Mouse (Mus musculus): Measurements from ENCODE around the gene Clec18a. TPM values are rescaled to one million over a fixed set of nuclear protein-coding genes. Genes with fewer than 3 reads are reported as not detected.

Clec18a gene
- polyA plus RNA-seq, 1 experiment from 2014 or later: 2.0 TPM

DNA sequence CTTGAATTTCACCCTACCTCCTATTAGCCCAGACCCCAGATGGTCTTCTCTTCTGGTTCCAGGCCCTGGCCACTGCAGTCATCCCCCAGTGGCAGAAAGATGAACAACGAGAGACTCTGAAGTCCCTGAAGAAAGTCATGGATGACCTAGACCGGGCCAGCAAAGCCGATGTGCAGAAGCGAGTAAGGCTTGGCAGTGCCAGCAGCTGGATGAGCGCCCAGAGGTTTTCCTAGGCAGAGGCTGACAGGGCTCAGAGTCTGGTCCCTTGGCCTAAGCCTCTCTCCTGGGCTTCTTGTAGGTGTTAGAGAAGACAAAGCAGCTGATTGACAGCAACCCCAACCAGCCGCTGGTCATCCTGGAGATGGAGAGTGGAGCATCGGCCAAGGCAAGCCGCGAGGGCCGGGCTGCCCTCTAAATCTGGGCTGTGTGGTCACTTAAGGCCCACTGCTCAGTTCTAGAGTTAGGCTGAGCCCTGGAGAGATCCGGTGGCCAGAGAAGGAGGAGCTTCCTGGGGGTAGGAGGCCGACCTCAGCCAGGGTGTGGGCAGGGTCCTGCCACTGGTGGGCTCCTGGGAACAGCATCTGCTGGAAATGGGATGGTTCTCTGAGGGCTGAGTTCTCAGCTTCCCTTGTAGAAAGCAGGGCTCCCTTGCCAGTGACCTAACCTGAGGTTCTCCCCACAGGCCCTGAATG, 38.3 kb downstream of the Clec18a start:
- Histone ChIP-seq H3K4me3 (no peak overlapping the region), H3K9me3 (replicated peaks) (0 out of 2 replicates have a peak, but pooled peaks cover 2% of the 10 kb centered on the region), H3K27ac (replicated peaks) (no peak overlapping the region), H3K36me3 (peaks cover 88% of the 10 kb centered on the region), H3K4me1 (peaks cover 15% of the 10 kb centered on the region), H3K27me3 (ENCODE audit: low read depth, poor library complexity, severe bottlenecking) (no peaks in the 10 kb centered on the region)
- DNase-seq (ENCODE audit: low spot score): no peak
- WGBS: 94% methylated on average over 12 of the region's 12 CpGs

GRCm38 (mm10) chr8:111049106-111049505, 43.1 kb downstream of the Clec18a start:
- Histone ChIP-seq H3K27me3 (ENCODE audit: low read depth, poor library complexity, severe bottlenecking) (no peaks in the 10 kb centered on the region), H3K36me3 (peaks cover 100% of the 10 kb centered on the region), H3K27ac (replicated peaks) (no peak overlapping the region), H3K9me3 (replicated peaks) (no peaks in the 10 kb centered on the region), H3K4me1 (no peaks in the 10 kb centered on the region), H3K4me3 (no peak overlapping the region)
- DNase-seq (ENCODE audit: low spot score): no peak
- 95% methylated on average over 7 of the region's 7 CpGs for WGBS

DNA sequence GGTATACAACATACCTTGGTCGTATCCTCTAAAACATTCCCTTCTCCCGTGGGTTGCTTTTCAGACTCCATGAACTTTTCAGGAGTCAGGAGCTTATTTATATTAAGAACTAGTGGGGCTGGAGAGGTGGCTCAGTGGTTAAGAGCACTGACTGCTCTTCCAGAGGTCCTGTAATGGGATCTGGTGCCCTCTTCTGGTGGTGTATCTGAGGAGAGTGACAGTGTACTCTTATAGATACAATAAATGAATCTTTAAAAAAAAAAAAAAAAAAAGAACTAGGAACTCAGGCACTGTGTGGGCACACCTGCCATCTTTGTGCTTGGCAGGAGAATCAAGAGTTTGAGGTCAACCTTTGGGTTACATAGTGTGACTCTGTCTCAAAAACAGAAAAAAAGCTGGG, 43.5 kb downstream of the Clec18a start:
- Histone ChIP-seq H3K9me3 (replicated peaks) (no peaks in the 10 kb centered on the region), H3K4me1 (no peaks in the 10 kb centered on the region), H3K27ac (replicated peaks) (no peak overlapping the region), H3K4me3 (no peak overlapping the region), H3K27me3 (ENCODE audit: low read depth, poor library complexity, severe bottlenecking) (no peaks in the 10 kb centered on the region), H3K36me3 (peaks cover 100% of the 10 kb centered on the region)
- WGBS: 93% methylated on average over 2 of the region's 2 CpGs
- no peak for DNase-seq (ENCODE audit: low spot score)

DNA sequence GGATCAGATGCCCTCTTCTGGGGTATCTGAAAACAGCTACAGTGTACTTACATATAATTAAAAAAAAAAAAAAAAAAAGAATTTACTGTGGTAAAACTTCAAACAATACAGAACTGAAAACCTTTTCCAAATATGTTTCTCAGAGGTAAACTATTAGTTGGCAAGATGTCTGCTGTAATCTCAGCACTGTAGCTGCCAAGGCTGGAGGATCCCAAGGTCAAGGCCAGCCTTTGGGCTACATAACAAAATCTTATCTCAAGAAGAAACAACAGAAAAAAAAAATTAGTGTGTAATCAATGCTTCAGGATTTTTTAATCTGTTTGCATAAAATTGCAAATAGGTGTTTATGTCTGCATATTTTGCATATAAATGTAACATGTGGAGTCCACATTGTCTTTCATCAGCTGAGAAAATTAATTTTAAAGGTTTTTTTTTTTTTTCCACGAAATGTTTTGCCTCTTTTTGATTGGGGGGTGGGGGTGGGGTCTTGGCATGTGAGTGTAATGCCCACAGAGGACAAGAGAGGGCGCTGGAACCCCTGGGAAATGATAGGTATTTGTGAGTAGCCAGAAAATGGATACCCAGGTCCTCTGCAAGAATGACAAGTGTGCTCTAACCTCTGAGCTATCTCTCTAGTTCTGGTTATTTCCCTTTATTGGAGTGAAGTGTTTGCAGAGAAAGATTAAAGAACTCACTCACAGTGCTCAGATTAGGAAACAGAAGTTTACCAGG, 48.1 kb downstream of the Clec18a start:
- Histone ChIP-seq H3K27ac (replicated peaks) (no peak overlapping the region), H3K4me3 (no peak overlapping the region), H3K4me1 (no peaks in the 10 kb centered on the region), H3K36me3 (peaks cover 100% of the 10 kb centered on the region), H3K27me3 (ENCODE audit: low read depth, poor library complexity, severe bottlenecking) (no peaks in the 10 kb centered on the region), H3K9me3 (replicated peaks) (no peaks in the 10 kb centered on the region)
- 57% methylated on average over 2 of the region's 2 CpGs for WGBS
- DNase-seq (ENCODE audit: low spot score): no peak

DNA sequence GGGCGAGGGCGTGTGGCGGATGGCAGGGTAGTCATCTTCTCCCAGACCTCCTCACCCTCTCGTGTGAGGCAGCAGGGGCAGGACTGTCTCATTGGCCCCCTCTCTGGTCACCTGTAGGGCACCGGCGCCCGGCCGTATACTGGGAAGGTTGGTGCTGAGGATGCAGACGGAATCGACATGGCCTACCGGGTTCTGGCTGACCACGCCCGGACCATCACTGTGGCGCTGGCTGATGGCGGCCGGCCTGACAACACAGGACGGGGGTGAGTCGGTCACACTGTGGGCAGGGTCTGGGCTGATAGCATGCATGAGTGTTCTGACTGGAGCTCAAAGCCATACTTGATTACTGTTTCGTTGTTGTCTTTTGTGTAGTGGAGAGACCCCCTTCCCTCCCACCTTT, 49.7 kb downstream of the Clec18a start:
- Histone ChIP-seq H3K4me1 (no peaks in the 10 kb centered on the region), H3K27me3 (ENCODE audit: low read depth, poor library complexity, severe bottlenecking) (no peaks in the 10 kb centered on the region), H3K36me3 (peaks cover 100% of the 10 kb centered on the region), H3K4me3 (no peak overlapping the region), H3K27ac (replicated peaks) (no peak overlapping the region), H3K9me3 (replicated peaks) (no peaks in the 10 kb centered on the region)
- DNase-seq (ENCODE audit: low spot score): no peak
- 96% methylated on average over 19 of the region's 19 CpGs for WGBS

- peaks cover 64% of the 10 kb centered on the region for H3K36me3 ChIP-seq
- DNase-seq (ENCODE audit: low spot score): no peak
- WGBS: 95% methylated on average over 15 of the region's 15 CpGs
These were observed 55.6 kb downstream of the Clec18a start for GRCm38 (mm10) chr8:111036591-111036990.

DNA sequence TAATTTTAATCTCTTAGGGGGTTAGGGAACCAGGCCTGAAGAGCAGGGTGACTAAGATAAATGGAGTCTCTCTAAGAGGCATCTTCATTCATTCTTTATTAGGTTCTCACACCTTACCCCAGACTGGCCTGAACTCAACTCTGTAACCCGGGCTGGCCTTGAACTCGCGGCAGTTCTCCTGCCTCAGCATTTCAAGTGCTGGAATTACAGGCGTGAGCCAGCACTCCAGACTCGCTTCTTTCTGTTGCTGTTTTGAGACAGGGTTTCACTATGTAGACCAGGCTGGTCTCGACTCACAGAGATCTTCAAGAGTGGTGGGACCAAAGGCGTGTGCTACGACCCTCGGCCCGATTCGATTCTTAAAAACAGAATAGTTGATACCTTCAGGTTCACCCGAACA, 58.0 kb downstream of the Clec18a start:
- no peaks in the 10 kb centered on the region for H3K9me3 ChIP-seq (replicated peaks)
- H3K4me3 ChIP-seq: peak overlapping the region; percentile 72
- DNase-seq (ENCODE audit: low spot score): no peak
- 25% methylated on average over 12 of the region's 12 CpGs for WGBS
- H3K4me1 ChIP-seq: peaks cover 23% of the 10 kb centered on the region
- H3K36me3 ChIP-seq: peaks cover 41% of the 10 kb centered on the region
- peaks cover 15% of the 10 kb centered on the region for H3K27me3 ChIP-seq (ENCODE audit: low read depth, poor library complexity, severe bottlenecking)
- H3K27ac ChIP-seq (replicated peaks): peak overlapping the region; percentile 96

More at GRCm38 (mm10) chr8:111036591-111036990, 55.6 kb downstream of the Clec18a start:
- H3K27me3 ChIP-seq (ENCODE audit: low read depth, poor library complexity, severe bottlenecking): peaks cover 8% of the 10 kb centered on the region
- H3K4me1 ChIP-seq: peaks cover 23% of the 10 kb centered on the region
- no peak overlapping the region for H3K27ac ChIP-seq (replicated peaks)
- H3K9me3 ChIP-seq (replicated peaks): no peaks in the 10 kb centered on the region
- H3K4me3 ChIP-seq: no peak overlapping the region

- WGBS: 5% methylated on average over 37 of the region's 37 CpGs
These were observed 58.6 kb downstream of the Clec18a start for GRCm38 (mm10) chr8:111033482-111034215.

GRCm38 (mm10) chr8:111032916-111033315, 59.3 kb downstream of the Clec18a start, which contains the start of gene Aars:
Aars (plus strand) TSS chr8:111033144.
- H3K27ac ChIP-seq (replicated peaks): peak within 1 kb of the TSS; percentile 96
- no peaks in the 10 kb centered on the region for H3K9me3 ChIP-seq (replicated peaks)
- peaks cover 28% of the 10 kb centered on the region for H3K4me1 ChIP-seq
- H3K4me3 ChIP-seq: peak within 1 kb of the TSS; percentile 72
- WGBS: 95% methylated on average over 7 of the region's 7 CpGs
- no peak for DNase-seq (ENCODE audit: low spot score)
- H3K36me3 ChIP-seq: peaks cover 27% of the 10 kb centered on the region
- H3K27me3 ChIP-seq (ENCODE audit: low read depth, poor library complexity, severe bottlenecking): peaks cover 15% of the 10 kb centered on the region

More at GRCm38 (mm10) chr8:111033482-111034215, 58.6 kb downstream of the Clec18a start:
- peaks cover 23% of the 10 kb centered on the region for H3K4me1 ChIP-seq
- peaks cover 34% of the 10 kb centered on the region for H3K36me3 ChIP-seq
- H3K4me3 ChIP-seq: peak overlapping the region; percentile 72
- peak overlapping the region; percentile 96 for H3K27ac ChIP-seq (replicated peaks)
- no peaks in the 10 kb centered on the region for H3K9me3 ChIP-seq (replicated peaks)
- peak; percentile 97 for DNase-seq (ENCODE audit: low spot score)
- H3K27me3 ChIP-seq (ENCODE audit: low read depth, poor library complexity, severe bottlenecking): peaks cover 15% of the 10 kb centered on the region

DNA sequence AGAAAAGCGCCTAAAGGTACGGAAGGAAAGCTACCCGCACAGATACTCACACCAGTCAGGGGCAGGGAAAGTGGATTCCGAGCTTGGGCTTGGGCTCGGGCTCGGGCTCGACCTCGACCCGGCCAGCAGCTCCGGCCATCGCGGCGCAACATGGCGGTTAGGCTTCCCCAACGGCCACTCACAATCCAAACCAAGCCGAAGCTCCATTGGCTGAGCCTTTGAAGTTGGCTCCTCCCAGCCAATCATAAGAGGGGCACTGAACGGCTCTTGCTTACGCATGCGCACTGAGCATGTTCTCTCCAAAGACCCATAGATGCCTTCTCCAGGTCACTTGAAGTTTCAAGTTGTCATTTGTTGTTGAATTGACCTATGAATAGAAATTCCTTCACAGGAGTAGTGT, 60.7 kb downstream of the Clec18a start, which contains the start of gene Ddx19b:
Ddx19b (minus strand) TSS at position 180 of the 400 bp plus-strand sequence.
- Histone ChIP-seq H3K9me3 (replicated peaks) (no peaks in the 10 kb centered on the region), H3K27ac (replicated peaks) (no peak within 1 kb of the TSS), H3K4me3 (no peak within 1 kb of the TSS), H3K36me3 (peaks cover 14% of the 10 kb centered on the region), H3K4me1 (peaks cover 38% of the 10 kb centered on the region), H3K27me3 (ENCODE audit: low read depth, poor library complexity, severe bottlenecking) (peaks cover 15% of the 10 kb centered on the region)
- 95% methylated on average over 19 of the region's 19 CpGs for WGBS
- DNase-seq (ENCODE audit: low spot score): no peak

- no peaks in the 10 kb centered on the region for H3K36me3 ChIP-seq
- H3K27ac ChIP-seq (replicated peaks): no peak overlapping the region
- peaks cover 23% of the 10 kb centered on the region for H3K4me1 ChIP-seq
- WGBS: 84% methylated on average over 6 of the region's 6 CpGs
- H3K9me3 ChIP-seq (replicated peaks): no peaks in the 10 kb centered on the region
- DNase-seq (ENCODE audit: low spot score): no peak
- H3K27me3 ChIP-seq (ENCODE audit: low read depth, poor library complexity, severe bottlenecking): peaks cover 15% of the 10 kb centered on the region
- no peak overlapping the region for H3K4me3 ChIP-seq
These were observed 62.2 kb downstream of the Clec18a start for GRCm38 (mm10) chr8:111030045-111030444.

- Histone ChIP-seq H3K27ac (replicated peaks) (no peak overlapping the region), H3K36me3 (no peaks in the 10 kb centered on the region), H3K4me3 (no peak overlapping the region), H3K9me3 (replicated peaks) (no peaks in the 10 kb centered on the region), H3K4me1 (peaks cover 19% of the 10 kb centered on the region), H3K27me3 (ENCODE audit: low read depth, poor library complexity, severe bottlenecking) (peaks cover 15% of the 10 kb centered on the region)
- no peak for DNase-seq (ENCODE audit: low spot score)
- WGBS: 61% methylated on average over 4 of the region's 4 CpGs
These were observed 62.6 kb downstream of the Clec18a start for GRCm38 (mm10) chr8:111029589-111029988.

All from midbrain, embryonic 10.5 days (tissue).